Mouse (Mus musculus): ENCODE data around the gene Sod1. TPM values are rescaled to one million over a fixed set of nuclear protein-coding genes. Genes with fewer than 3 reads are reported as not detected.

Sod1 gene
- total RNA-seq, 4 experiments from 2014 or later = 552 to 637 (median 573) TPM

GRCm38 (mm10) chr16:90258950-90259349 lies 38.4 kb downstream of the Sod1 start:
- no peak for DNase-seq (ENCODE audit: low spot score)

DNA sequence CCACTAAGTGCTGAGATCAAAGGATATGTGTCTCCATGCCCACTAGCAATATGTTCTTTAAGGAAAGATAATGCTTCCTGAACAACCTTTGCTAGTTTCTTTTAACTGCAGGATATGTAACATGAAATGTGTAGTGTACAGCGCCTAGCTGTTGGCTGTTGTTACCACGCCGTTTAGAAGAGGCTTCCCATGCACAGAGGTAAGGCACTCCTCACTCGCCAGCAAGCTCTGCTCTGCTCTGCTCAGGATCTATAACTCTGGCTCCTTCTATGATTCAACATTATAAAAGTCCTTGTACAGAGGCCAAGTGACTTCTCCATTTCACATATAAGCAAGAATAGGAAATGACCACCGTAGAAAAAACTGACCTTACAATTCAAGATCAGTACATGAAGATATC lies 39.1 kb downstream of the Sod1 start:
- DNase-seq (ENCODE audit: low spot score) = no peak

DNA sequence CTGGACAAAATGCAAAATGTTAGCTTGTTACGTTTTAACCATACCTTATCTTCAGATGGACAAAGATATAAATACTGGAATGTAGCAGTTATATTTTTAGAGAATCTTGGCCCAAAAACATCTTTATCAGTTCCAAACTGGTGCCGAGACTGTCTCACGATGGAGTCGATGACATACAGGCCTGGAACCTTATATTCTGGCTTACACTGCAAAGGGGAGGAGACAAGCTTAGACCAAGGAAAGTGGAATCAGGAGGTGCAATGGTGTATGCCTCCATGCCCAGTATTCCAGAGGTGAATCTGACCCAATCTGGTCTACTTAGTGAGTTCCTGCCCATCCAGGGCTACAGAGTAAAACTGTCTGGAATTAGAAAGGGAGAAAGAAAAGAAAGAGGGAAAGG lies 39.5 kb downstream of the Sod1 start:
- DNase-seq (ENCODE audit: low spot score) = no peak

DNA sequence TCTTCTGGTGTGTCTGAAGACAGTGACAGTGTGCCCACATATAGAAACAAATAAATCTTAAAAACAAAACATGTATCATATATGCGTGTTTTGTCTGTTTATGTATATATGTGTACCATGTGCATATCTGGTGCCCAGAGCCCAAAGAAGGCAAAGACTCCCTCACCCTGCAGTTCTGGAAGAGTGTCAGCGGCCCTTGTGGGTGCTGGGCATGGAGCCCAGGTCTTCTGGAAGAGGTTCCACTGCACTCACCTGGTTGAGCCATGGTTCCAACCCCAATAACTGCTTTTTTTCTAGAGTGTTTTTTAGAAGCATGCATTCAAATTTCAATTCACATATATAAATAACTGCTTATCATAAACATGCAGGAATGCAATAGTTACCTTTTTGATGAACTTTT lies 41.2 kb downstream of the Sod1 start:
- no peak for DNase-seq (ENCODE audit: low spot score)

DNA sequence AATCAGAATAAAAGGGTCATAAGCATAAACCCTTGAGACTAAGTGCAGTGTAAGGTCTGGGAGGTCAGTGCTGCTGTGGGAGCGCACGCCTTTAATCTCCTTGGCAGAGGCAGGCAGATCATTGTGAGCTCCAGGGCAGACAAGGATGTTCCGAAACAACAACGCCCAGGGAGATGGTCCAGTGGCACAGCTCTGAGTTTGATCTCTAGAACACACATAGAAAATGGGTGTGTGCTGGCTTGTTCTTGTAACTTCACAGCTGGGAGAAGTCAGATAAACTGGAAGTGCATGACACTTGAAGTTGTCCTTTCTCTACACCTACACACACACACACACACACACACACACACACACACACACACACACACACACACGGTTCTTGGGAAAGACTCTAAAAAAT lies 43.5 kb downstream of the Sod1 start:
- DNase-seq (ENCODE audit: low spot score) = no peak

- DNase-seq (ENCODE audit: low spot score) = no peak
Observed at GRCm38 (mm10) chr16:90265106-90265505, 44.6 kb downstream of the Sod1 start.

DNA sequence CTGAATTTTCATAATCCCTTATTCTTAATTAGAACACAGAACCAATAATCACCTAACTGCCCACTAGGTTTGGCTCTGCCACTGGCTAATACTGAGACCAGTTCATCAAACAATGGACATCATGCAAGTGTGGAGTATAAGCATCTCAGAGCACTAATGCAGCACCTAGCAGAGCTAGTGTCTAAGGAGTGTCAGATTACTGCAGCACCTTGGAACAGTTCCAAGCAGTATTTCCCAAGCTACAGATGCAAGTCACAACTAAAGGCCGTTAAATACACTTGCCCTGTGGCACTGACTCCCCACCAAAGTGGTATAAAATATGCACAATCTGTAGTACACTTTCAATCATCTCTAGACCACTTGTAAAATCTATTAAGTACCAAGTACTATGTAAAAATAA lies 46.0 kb downstream of the Sod1 start:
- DNase-seq (ENCODE audit: low spot score) = no peak

GRCm38 (mm10) chr16:90275521-90275920 lies 55.0 kb downstream of the Sod1 start:
- no peak for DNase-seq (ENCODE audit: low spot score)

Other genes starting within 250 kb of the Sod1 start
- gene Tiam1, start 77.0 kb upstream of the Sod1 start, total RNA-seq (2022) = 1 to 10 TPM; 4.7 to 7.3 (median 6.7) TPM
- gene Scaf4, start 63.7 kb downstream of the Sod1 start, total RNA-seq (2022) = 10 to 100 TPM; 19.3 to 23.8 (median 20.7) TPM
- gene Hunk, start 165.3 kb downstream of the Sod1 start, total RNA-seq (2022) = under 1 TPM; 0.19 to 0.79 (median 0.45) TPM